Comparison of ENCODE assay signal across 12 mouse cellular contexts in the genomic region with DNA sequence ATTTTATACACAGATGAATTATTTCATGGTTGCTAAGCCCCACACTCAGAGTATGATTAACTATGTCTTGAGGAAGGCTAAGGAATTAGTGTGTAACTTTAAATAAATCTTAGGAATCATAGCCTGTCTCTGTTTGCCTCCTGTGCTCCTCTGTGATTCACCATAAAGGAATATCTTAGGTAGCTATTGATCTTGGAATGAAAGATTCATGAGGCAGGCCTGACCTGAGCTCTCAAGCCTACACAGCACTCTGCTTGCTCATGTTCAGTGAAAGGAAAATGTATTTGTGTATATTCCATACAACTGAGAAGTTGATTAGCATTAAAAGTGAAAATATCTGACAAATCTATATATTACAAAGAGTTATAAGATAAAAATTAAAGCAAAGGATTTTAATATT.
"Had no signal": no experiment of that assay in that cellular context is flagged by ENCODE, and none has a peak within 500 bp of the region (broad histone marks: within the 10 kb centered on the region; RNA-seq: fewer than 3 reads in every experiment).

No protein-coding gene starts in this region.

- ATAC-seq: liver, embryonic 12.5 days had no signal

- H3K4me1 ChIP-seq: limb, embryonic 15.5 days; liver, embryonic 12.5 days; stomach, embryonic 15.5 days had no signal

- DNase-seq: lung, adult 18-20 months; lung, embryonic 14.5 days; lung, postnatal 10 days; lung, postnatal 4 days; right cerebral cortex, postnatal 14 days; thymus, postnatal 14 days; thymus, postnatal 36 days had no signal

- H3K36me3 ChIP-seq: limb, embryonic 15.5 days; liver, embryonic 12.5 days; stomach, embryonic 15.5 days had no signal

- H3K27ac ChIP-seq: limb, embryonic 15.5 days; liver, embryonic 12.5 days; liver, embryonic 14.5 days; stomach, embryonic 15.5 days; stomach, postnatal 0 days had no signal

- H3K9me3 ChIP-seq: limb, embryonic 15.5 days; liver, embryonic 12.5 days; stomach, embryonic 15.5 days had no signal

- H3K27me3 ChIP-seq: limb, embryonic 15.5 days; liver, embryonic 12.5 days; stomach, embryonic 15.5 days had no signal

- H3K4me3 ChIP-seq: limb, embryonic 15.5 days; liver, embryonic 12.5 days; stomach, embryonic 15.5 days had no signal

- H3K9ac ChIP-seq: limb, embryonic 15.5 days; liver, embryonic 12.5 days; liver, embryonic 14.5 days; lung, embryonic 14.5 days; stomach, embryonic 15.5 days had no signal

- H3K4me2 ChIP-seq: limb, embryonic 15.5 days; liver, embryonic 12.5 days; lung, embryonic 14.5 days; stomach, embryonic 15.5 days had no signal
